Mouse (Mus musculus) limb, embryonic 15.5 days (tissue): Measurements from ENCODE around the gene Ppp3r2. TPM values are rescaled to one million over a fixed set of nuclear protein-coding genes. Genes with fewer than 3 reads are reported as not detected.

Experiments used
- ATAC-seq: fragments of 200-750 bp; cut with Nextera tagmentation; 2 replicates; pipeline ENCODE4 v1.8.0; 2017; ENCODE audit warnings: low read depth, moderate TSS enrichment; ENCODE audit not compliant: insufficient number of reproducible peaks, low FRiP score, low TSS enrichment
- H3K27ac ChIP-seq: fragments of 300-500 bp; sonication (generic); 2 replicates; pipeline ENCODE4 v1.5.1; 2015; ENCODE audit warnings: moderate library complexity, mild to moderate bottlenecking, inconsistent platforms
- H3K27me3 ChIP-seq: fragments of 300-500 bp; sonication (generic); 2 replicates; pipeline ENCODE4 v1.6.1; 2015; ENCODE audit warnings: inconsistent platforms
- H3K36me3 ChIP-seq: fragments of 300-500 bp; sonication (generic); 2 replicates; pipeline ENCODE4 v1.6.1; 2015; ENCODE audit warnings: inconsistent platforms
- H3K4me1 ChIP-seq: fragments of 300-500 bp; sonication (generic); 2 replicates; pipeline ENCODE4 v1.6.1; 2015; ENCODE audit warnings: inconsistent platforms
- H3K4me2 ChIP-seq: fragments of 300-500 bp; sonication (generic); 2 replicates; pipeline ENCODE4 v1.6.1; 2015; ENCODE audit warnings: mild to moderate bottlenecking, inconsistent platforms
- H3K4me3 ChIP-seq: fragments of 300-500 bp; sonication (generic); 2 replicates; pipeline ENCODE4 v1.5.1; 2015; ENCODE audit warnings: mild to moderate bottlenecking, inconsistent platforms
- H3K9ac ChIP-seq: fragments of 300-500 bp; sonication (generic); 2 replicates; pipeline ENCODE4 v1.6.1; 2015; ENCODE audit warnings: inconsistent platforms
- H3K9me3 ChIP-seq: fragments of 300-500 bp; sonication (generic); 2 replicates; pipeline ENCODE4 v1.6.1; 2016; ENCODE audit warnings: inconsistent platforms
- WGBS: fragments of 180-500 bp; shearing (Covaris S2); methylation state at CpG from one replicate; pipeline ENCODE4 v1.1.7; 2015; 5-methylcytosine and 5-hydroxymethylcytosine counted together
- polyA plus RNA-seq: library from polyadenylated mRNA; unstranded; fragments of >200 nt; fragmentation: Nextera tagmentation; extraction: Ambion mirVana; gene quantifications from 2 replicates; pipeline ENCODE4 v1.2.1, GENCODE M21; 2015

The Ppp3r2 gene
- 0.05 and 0.09 TPM in 2 replicates for polyA plus RNA-seq

DNA sequence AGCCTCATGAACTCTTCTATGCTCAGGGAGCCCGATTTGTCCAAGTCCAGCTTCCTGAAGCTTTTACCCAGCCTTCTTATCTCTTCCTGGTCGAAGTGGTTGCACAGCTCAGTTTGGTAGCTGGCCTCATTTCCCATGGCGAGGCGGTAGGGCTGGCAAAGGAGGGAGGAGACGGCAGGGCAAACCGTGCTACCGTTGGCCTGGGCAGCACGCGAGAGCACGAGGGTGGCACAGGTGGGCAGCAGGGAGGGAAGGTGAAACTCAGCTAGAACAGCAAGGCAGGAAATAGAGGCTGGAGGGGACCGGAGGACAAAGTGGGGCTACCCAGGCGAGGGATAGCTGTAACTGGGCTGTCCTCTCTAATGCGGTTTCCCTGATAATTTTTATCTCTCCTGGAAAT is at the start of gene Ppp3r2:
Ppp3r2 (minus strand) TSS at position 213 of the 400 bp plus-strand sequence.
- no peaks in the 10 kb centered on the region for H3K9me3 ChIP-seq
- H3K9ac ChIP-seq = no peak within 1 kb of the TSS
- H3K36me3 ChIP-seq = no peaks in the 10 kb centered on the region
- no peaks in the 10 kb centered on the region for H3K4me1 ChIP-seq
- no peak for ATAC-seq
- no peak within 1 kb of the TSS for H3K4me2 ChIP-seq
- H3K27ac ChIP-seq = no peak within 1 kb of the TSS
- no peak within 1 kb of the TSS for H3K4me3 ChIP-seq
- 85% methylated on average over 13 of the region's 13 CpGs for WGBS
- no peaks in the 10 kb centered on the region for H3K27me3 ChIP-seq

DNA sequence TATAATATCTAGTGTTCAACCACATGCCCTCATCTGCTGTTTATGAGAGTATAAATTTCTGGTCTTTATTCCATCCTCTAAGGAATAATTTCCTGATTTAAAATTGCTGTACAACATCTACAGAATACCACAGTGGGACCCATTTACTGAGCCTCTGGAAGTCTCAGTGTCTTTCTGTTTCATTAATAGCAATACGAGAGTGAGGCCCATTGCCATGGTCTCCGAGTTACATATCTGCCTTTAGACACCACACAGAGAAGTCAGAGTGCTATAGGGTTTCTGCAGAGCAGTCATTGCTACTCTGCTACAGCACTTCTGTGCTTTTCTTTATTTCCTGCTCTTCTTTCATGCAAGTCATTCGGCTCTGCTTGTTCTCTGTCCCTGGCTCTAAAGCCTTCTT is 47.5 kb upstream of the Ppp3r2 start:
- Histone ChIP-seq H3K4me1 (no peaks in the 10 kb centered on the region), H3K9me3 (no peaks in the 10 kb centered on the region), H3K27me3 (no peaks in the 10 kb centered on the region), H3K27ac (no peak overlapping the region), H3K4me2 (no peak overlapping the region), H3K36me3 (no peaks in the 10 kb centered on the region), H3K9ac (no peak overlapping the region), H3K4me3 (no peak overlapping the region)
- 68% methylated on average over 3 of the region's 3 CpGs for WGBS
- no peak for ATAC-seq

GRCm38 (mm10) chr4:49723908-49724307 is 42.1 kb upstream of the Ppp3r2 start:
- Histone ChIP-seq H3K27me3 (no peaks in the 10 kb centered on the region), H3K36me3 (no peaks in the 10 kb centered on the region), H3K4me2 (no peak overlapping the region), H3K27ac (no peak overlapping the region), H3K9ac (no peak overlapping the region), H3K4me3 (no peak overlapping the region), H3K9me3 (no peaks in the 10 kb centered on the region), H3K4me1 (no peaks in the 10 kb centered on the region)
- WGBS = 88% methylated on average over 2 of the region's 2 CpGs
- ATAC-seq = no peak

DNA sequence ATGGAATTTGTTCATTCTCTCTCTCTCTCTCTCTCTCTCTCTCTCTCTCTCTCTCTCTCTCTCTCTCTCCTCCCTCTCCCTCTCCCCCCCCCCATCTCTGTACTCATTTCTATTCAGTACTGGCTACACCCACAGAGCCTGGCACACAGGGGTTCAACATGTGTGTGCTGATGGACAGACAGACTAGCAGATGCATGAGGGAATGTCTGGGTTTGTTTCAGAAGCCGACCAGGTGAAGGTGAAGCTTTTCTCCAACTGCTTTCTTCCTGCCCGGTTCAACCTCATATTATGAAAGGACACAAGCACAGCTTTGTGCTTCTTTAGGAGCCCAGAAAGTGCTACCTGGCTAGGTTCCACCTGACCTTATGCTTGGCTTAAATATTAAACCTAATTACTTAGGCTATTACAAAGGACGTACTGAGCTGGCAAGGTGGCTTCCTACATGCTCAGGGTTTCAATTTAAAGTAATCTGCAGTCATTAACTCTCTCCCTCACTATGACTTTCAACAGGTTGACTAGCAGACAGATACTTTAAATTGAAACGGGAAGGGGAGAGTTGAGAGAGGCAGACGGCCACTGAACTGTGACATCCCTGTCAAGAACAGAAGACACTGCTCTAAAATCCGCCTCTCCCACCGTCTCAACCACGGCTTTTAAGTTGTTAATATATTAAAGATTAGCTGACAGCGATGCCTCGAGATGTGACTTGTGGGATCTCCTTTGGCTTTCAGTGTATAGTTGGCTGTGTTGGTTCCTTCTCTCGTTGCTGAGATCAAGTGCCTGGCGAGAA is 9.8 kb upstream of the Ppp3r2 start:
- Histone ChIP-seq H3K27me3 (no peaks in the 10 kb centered on the region), H3K27ac (no peak overlapping the region), H3K4me2 (no peak overlapping the region), H3K9me3 (no peaks in the 10 kb centered on the region; the same call in 1 of the 2 replicates), H3K4me3 (no peak overlapping the region), H3K9ac (no peak overlapping the region), H3K4me1 (no peaks in the 10 kb centered on the region), H3K36me3 (no peaks in the 10 kb centered on the region)
- ATAC-seq = no peak
- 61% methylated on average over 12 of the region's 12 CpGs for WGBS

- Histone ChIP-seq H3K27me3 (no peaks in the 10 kb centered on the region), H3K4me1 (no peaks in the 10 kb centered on the region), H3K4me3 (no peak overlapping the region), H3K9ac (no peak overlapping the region; the same call in 1 of the 2 replicates), H3K9me3 (no peaks in the 10 kb centered on the region), H3K36me3 (no peaks in the 10 kb centered on the region), H3K27ac (no peak overlapping the region), H3K4me2 (no peak overlapping the region)
- 21% methylated on average over 9 of the region's 9 CpGs for WGBS
- ATAC-seq = no peak
Measured at GRCm38 (mm10) chr4:49688594-49689288, 6.9 kb upstream of the Ppp3r2 start.

DNA sequence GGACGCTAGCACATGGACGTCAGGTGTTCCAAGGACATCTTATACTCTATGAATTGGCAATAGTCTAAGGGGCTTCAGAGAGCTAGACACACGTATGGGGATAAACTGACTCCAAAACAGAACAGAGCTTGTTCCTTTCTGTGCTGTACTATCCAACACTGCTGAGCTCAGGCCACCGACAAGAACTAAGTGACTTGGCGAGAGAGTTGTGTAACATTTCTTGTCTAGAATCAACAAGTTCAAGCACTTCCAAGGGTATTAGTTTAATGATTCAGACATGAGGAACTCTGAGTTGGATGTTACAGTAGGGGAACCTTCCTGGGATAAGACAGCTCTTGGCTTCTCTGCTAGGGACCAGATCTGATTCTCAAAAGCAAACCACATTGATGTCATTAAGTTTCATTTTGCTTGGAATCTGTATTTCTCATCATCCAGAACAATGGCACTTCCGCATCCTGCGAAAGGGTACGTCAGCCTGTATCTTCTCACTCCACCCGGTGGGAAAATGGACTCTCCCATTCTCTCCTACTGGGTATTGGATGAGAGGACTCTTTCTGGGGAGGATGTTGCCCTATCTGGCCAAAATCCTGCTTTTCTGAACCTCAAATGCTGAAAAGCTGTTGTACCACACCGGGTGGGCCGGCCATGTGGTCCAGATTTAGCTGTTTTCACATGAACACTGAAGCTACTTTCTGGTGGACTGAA is 1.5 kb downstream of the Ppp3r2 start:
- Histone ChIP-seq H3K27ac (no peak overlapping the region), H3K4me3 (no peak overlapping the region), H3K4me2 (no peak overlapping the region), H3K27me3 (no peaks in the 10 kb centered on the region), H3K9me3 (no peaks in the 10 kb centered on the region), H3K36me3 (no peaks in the 10 kb centered on the region), H3K4me1 (no peaks in the 10 kb centered on the region), H3K9ac (no peak overlapping the region)
- no peak for ATAC-seq
- WGBS = 90% methylated on average over 11 of the region's 11 CpGs

DNA sequence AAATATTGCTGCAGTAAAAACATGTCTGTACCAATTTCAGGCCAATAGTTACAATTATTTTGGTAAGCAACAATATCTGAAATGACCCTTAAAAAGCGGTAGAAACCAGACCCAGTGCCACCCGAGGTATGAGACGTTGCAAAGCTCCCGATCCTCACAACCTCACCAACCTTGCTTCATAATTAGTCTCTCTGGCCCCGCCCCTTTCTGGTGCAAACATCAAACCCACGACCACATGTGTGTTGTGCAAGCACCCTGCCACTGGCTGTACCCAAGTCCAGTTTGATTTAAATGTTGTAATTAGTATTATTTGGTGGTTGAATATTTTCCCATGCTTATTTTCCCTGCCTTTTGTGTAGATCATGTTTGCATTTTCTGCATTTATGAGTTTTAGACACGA is 5.0 kb downstream of the Ppp3r2 start:
- Histone ChIP-seq H3K27ac (no peak overlapping the region), H3K9me3 (no peaks in the 10 kb centered on the region), H3K4me1 (no peaks in the 10 kb centered on the region), H3K4me3 (no peak overlapping the region), H3K27me3 (no peaks in the 10 kb centered on the region), H3K4me2 (no peak overlapping the region), H3K36me3 (no peaks in the 10 kb centered on the region), H3K9ac (no peak overlapping the region)
- ATAC-seq = no peak
- 65% methylated on average over 7 of the region's 7 CpGs for WGBS

- Histone ChIP-seq H3K27ac (no peak overlapping the region), H3K4me2 (no peak overlapping the region)
- ATAC-seq = no peak
Measured at GRCm38 (mm10) chr4:49676071-49676470, 5.8 kb downstream of the Ppp3r2 start.

GRCm38 (mm10) chr4:49664850-49665249 is 17.0 kb downstream of the Ppp3r2 start:
- ATAC-seq = no peak
- Histone ChIP-seq H3K9me3 (no peaks in the 10 kb centered on the region), H3K4me3 (no peak overlapping the region), H3K27me3 (no peaks in the 10 kb centered on the region), H3K27ac (no peak overlapping the region), H3K4me2 (no peak overlapping the region), H3K4me1 (no peaks in the 10 kb centered on the region), H3K36me3 (peaks cover 26% of the 10 kb centered on the region), H3K9ac (no peak overlapping the region)
- WGBS = 84% methylated on average over 5 of the region's 5 CpGs

More at GRCm38 (mm10) chr4:49676071-49676470, 5.8 kb downstream of the Ppp3r2 start:
- Histone ChIP-seq H3K9ac (no peak overlapping the region), H3K4me3 (no peak overlapping the region), H3K36me3 (no peaks in the 10 kb centered on the region), H3K27me3 (no peaks in the 10 kb centered on the region), H3K9me3 (no peaks in the 10 kb centered on the region), H3K4me1 (no peaks in the 10 kb centered on the region)
- 89% methylated on average over 6 of the region's 6 CpGs for WGBS

DNA sequence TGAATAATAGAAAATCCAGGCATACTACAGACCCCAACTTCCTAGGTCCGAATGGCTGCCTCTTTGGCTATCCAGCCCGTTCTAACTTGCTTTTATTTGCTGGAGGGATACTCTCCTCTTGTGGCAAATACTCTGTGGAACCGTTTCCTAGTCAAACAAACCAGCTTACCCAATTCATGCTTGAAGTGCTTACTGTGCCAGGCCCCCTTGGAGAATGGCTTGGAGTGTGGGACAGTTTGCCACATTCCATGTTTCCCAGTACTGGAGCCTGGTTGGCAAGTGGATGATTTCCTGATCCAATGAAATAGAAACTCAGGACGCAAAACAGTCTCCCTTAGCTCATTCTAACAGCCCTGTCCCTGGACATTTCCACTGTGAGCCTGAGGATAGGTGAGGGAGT is 19.6 kb downstream of the Ppp3r2 start:
- Histone ChIP-seq H3K4me1 (no peaks in the 10 kb centered on the region), H3K27me3 (no peaks in the 10 kb centered on the region), H3K9me3 (no peaks in the 10 kb centered on the region), H3K4me3 (no peak overlapping the region), H3K36me3 (peaks cover 42% of the 10 kb centered on the region), H3K27ac (no peak overlapping the region), H3K9ac (no peak overlapping the region), H3K4me2 (no peak overlapping the region)
- no peak for ATAC-seq
- WGBS = 84% methylated on average over 4 of the region's 4 CpGs

DNA sequence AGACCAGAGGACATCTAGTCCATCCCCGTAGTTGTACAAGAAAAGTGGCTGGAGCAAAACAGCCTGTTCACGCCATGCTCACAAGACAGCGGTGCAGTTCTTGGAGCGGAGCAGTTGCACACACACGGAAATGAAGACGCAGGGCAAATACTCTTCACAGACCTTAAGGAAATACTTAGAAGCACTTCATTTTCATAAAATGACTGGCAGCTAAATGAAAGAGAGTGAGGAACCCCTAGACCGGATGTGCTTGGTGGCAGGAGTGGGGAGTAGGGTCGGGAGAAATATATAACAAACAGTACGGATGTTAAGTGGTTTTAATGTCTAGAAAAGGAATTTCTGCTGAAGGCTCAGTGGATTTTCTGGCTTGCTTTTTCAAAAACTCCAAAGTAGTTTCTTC is 20.2 kb downstream of the Ppp3r2 start:
- no peak for ATAC-seq
- 94% methylated on average over 9 of the region's 9 CpGs for WGBS
- Histone ChIP-seq H3K4me2 (no peak overlapping the region), H3K9me3 (no peaks in the 10 kb centered on the region), H3K4me3 (no peak overlapping the region), H3K9ac (no peak overlapping the region), H3K4me1 (no peaks in the 10 kb centered on the region), H3K36me3 (peaks cover 46% of the 10 kb centered on the region), H3K27ac (no peak overlapping the region), H3K27me3 (no peaks in the 10 kb centered on the region)

- peaks cover 65% of the 10 kb centered on the region for H3K36me3 ChIP-seq
- no peak for ATAC-seq
- no peak overlapping the region for H3K9ac ChIP-seq
- no peaks in the 10 kb centered on the region for H3K4me1 ChIP-seq
- H3K4me2 ChIP-seq = no peak overlapping the region
- no peak overlapping the region for H3K4me3 ChIP-seq
- H3K9me3 ChIP-seq = no peaks in the 10 kb centered on the region
- 79% methylated on average over 1 of the region's 1 CpGs for WGBS
- H3K27me3 ChIP-seq = no peaks in the 10 kb centered on the region
- no peak overlapping the region for H3K27ac ChIP-seq
Measured at GRCm38 (mm10) chr4:49659421-49659820, 22.4 kb downstream of the Ppp3r2 start.
